Mouse (Mus musculus): Measurements from ENCODE around the gene Traf2.

DNA sequence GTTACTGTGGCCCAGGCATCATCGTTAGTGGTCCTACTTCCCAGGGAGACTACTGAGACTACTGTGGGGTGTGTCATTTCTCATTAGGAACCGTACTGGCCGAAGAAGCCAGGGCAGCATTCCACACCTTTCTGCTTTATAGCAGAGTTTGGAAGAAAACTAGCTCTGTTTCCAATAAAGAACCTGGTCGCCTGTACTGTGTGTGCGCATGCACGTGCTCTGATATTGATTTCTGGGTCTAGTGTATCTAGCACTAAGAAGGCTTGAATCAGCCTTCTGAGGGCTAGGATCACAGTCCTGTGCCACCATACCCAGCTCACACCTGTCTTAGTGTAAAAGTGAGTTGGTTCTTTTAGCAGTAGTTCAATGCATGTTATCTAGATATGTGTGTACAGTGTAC is 12.0 kb upstream of the Traf2 start:
- no peak for TF ChIP-seq CTCF (IDR thresholded peaks at IDR 0.05; ENCODE audit: insufficient read depth, low read length)
- no peak for TF ChIP-seq POLR2A (IDR thresholded peaks at IDR 0.05; ENCODE audit: borderline replicate concordance, extremely low read depth, low read depth, low read length)
